Mouse (Mus musculus): ENCODE results near the gene Ptprcap.

GRCm38 (mm10) chr19:4203148-4203547, 49.7 kb downstream of the Ptprcap start:
- TF ChIP-seq CTCF (conservative IDR thresholded peaks at IDR 0.05; ENCODE audit: insufficient read depth, insufficient read length, low read depth, low read length) (no peak), POLR2A (IDR thresholded peaks at IDR 0.05; ENCODE audit: low read depth, low read length) (no peak)
